Mouse (Mus musculus) brain, adult 2 months (tissue): Measurements from ENCODE around the gene Tmem191c.

Experiments
- DNase-seq: peaks from one replicate; pipeline ENCODE4 v3.0.0; 2011; ENCODE audit warnings: low read depth, low spot score

The Tmem191c gene

DNA sequence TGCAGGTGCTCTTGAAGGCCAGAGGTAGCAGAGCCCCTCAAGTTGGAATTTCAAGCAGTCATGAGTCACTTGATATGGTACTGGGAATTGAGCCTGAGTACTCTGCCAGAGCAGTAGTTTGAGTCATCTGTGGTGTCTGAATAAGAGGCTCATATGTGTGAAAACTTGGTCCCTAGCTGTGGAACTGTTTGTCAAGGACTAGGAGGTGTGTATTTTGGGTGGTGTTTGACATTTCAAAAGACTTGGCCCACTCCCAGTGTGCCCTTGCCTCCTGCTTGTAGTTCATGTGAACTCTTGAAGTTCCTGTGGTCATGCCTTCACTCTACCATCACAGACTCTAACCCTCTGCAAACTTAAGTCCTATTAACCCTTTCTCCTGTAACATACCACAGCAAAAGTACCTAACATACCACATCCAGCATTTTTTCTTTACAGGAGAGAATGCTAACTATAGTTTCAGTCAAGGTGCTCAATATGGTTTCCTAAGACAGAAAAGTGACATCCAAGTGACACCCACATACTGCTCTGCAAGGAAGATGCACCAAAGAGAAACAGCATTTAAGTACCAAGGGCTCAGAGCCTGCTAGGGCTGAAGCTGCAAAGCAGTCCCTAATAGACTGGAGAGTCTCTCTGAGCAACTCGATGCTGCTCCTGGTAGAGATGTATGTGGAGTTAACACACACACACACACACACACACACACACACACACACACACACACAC lies 54.1 kb downstream of the Tmem191c start:
- peak; percentile 88 for DNase-seq

- no peak for DNase-seq
Measured at GRCm38 (mm10) chr16:17331116-17331515, 55.2 kb downstream of the Tmem191c start, which contains the start of gene Serpind1. Serpind1 (plus strand) TSS chr16:17331371.

GRCm38 (mm10) chr16:17331855-17332254 lies 56.0 kb downstream of the Tmem191c start:
- DNase-seq: no peak
